8 mouse cellular contexts compared by ENCODE assay signal in the genomic region with DNA sequence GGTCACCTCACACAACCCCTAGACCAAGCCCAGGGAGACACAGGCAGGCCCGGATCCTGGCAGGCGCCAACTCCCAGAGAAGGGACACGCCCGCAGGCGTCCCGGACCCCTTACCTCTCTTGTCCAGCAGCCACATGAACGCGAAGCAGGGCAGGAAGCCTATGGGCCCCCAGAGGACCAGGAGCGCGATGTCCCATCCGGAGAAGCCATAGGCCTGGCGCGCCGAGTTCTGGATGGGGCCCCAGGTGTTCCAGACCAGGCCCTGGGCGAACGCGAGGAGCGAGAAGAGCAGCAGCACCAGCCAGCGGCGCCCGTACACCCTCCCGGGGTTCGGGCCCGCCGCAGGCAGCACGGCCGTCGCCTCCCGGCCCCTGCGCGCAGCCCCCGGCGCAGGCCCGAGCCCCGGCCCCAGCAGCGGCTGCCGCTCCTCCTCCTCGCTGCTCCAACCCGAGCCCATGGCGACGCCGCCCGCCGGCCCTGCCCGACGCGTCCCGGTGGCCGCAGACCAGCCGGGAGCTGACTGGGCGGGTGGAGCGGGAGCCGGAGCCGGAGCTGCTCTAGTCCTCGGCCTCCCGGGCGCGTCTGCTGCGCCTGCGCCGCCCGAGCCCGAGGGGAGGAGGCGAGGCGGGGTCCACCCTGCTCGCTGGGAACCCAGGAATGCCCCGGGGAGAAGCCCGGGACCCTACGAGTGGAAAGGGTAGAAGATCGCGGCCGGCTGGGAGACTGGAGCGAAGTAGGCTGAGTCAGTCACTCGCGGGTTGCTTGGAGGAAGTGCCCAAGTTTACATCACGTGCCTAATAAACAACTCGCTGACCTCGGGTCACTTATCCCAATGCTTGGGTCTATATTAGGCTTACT. TPM values are rescaled to one million over a fixed set of nuclear protein-coding genes. Genes with fewer than 3 reads are reported as not detected.
DNase-seq lines count a peak whose midpoint lies in the region; ATAC-seq and TF ChIP-seq lines count a peak whose summit lies in the region.

A gene (minus strand): TSS at position 572 of the 858 bp plus-strand sequence.

- peak within 1 kb of the TSS; percentile 76 for H3K4me3 ChIP-seq in forebrain, embryonic 13.5 days
- H3K4me3 ChIP-seq in heart, postnatal 0 days (ENCODE audit: low read depth, low read length) = peak within 1 kb of the TSS; percentile 78
- H3K4me3 ChIP-seq in liver, embryonic 15.5 days (replicated peaks) = peak within 1 kb of the TSS; percentile 82
- peak within 1 kb of the TSS; percentile 84 for H3K4me3 ChIP-seq in neural tube, embryonic 11.5 days (ENCODE audit: low read depth, low read length)
- peak within 1 kb of the TSS; percentile 92 for H3K4me3 ChIP-seq in stomach, embryonic 16.5 days (replicated peaks; ENCODE audit: low read length)

- no peak for TF ChIP-seq CTCF in heart, postnatal 0 days (IDR thresholded peaks at IDR 0.05; ENCODE audit: low read depth)

- no peak for TF ChIP-seq EP300 in heart, postnatal 0 days (IDR thresholded peaks at IDR 0.05; ENCODE audit: low read depth)

- peak; percentile 71 for DNase-seq in CD4-positive, CD25-positive, alpha-beta regulatory T cell, adult 2 months (ENCODE audit: low read depth, low spot score)
- peak; percentile 55 for DNase-seq in heart, postnatal 0 days (ENCODE audit: low spot score)
- DNase-seq in kidney, postnatal 4 days = peak; percentile 80 to 88
- DNase-seq in neural tube, embryonic 11.5 days (ENCODE audit: low spot score) = peak; percentile 84

- H3K4me1 ChIP-seq in forebrain, embryonic 13.5 days = peaks cover 40% of the 10 kb centered on the region
- H3K4me1 ChIP-seq in heart, postnatal 0 days (ENCODE audit: control insufficient read depth, insufficient read depth) = peaks cover 23% of the 10 kb centered on the region
- peaks cover 77% of the 10 kb centered on the region for H3K4me1 ChIP-seq in liver, embryonic 15.5 days (replicated peaks)
- H3K4me1 ChIP-seq in neural tube, embryonic 11.5 days (ENCODE audit: control insufficient read depth, insufficient read depth, low read length) = peaks cover 13% of the 10 kb centered on the region
- H3K4me1 ChIP-seq in stomach, embryonic 16.5 days (ENCODE audit: control insufficient read depth, insufficient read depth, low read length) = peaks cover 20% of the 10 kb centered on the region

- peak within 1 kb of the TSS; percentile 79 for H3K4me2 ChIP-seq in forebrain, embryonic 13.5 days
- peak within 1 kb of the TSS; percentile 88 for H3K4me2 ChIP-seq in heart, postnatal 0 days (ENCODE audit: low read depth, low read length)
- peak within 1 kb of the TSS; percentile 97 for H3K4me2 ChIP-seq in liver, embryonic 15.5 days
- peak within 1 kb of the TSS; percentile 88 for H3K4me2 ChIP-seq in neural tube, embryonic 11.5 days (ENCODE audit: low read depth)
- H3K4me2 ChIP-seq in stomach, embryonic 16.5 days (ENCODE audit: low read depth, low read length) = peak within 1 kb of the TSS; percentile 92

- H3K9ac ChIP-seq in forebrain, embryonic 13.5 days = peak within 1 kb of the TSS; percentile 94
- peak within 1 kb of the TSS; percentile 89 for H3K9ac ChIP-seq in heart, postnatal 0 days (replicated peaks; ENCODE audit: low read depth, low read length)
- H3K9ac ChIP-seq in liver, embryonic 15.5 days = peak within 1 kb of the TSS; percentile 97
- peak within 1 kb of the TSS; percentile 93 for H3K9ac ChIP-seq in neural tube, embryonic 11.5 days (ENCODE audit: low read length)
- H3K9ac ChIP-seq in stomach, embryonic 16.5 days (ENCODE audit: low read length) = peak within 1 kb of the TSS; percentile 98

- H3K36me3 ChIP-seq in forebrain, embryonic 13.5 days (ENCODE audit: poor library complexity, severe bottlenecking) = 0 out of 2 replicates have a peak, but pooled peaks cover 5% of the 10 kb centered on the region
- no peaks in the 10 kb centered on the region for H3K36me3 ChIP-seq in heart, postnatal 0 days (replicated peaks; ENCODE audit: control insufficient read depth, insufficient read depth, low read length)
- peaks cover 9% of the 10 kb centered on the region for H3K36me3 ChIP-seq in liver, embryonic 15.5 days (replicated peaks)
- no peaks in the 10 kb centered on the region for H3K36me3 ChIP-seq in neural tube, embryonic 11.5 days (ENCODE audit: control insufficient read depth, insufficient read depth, low read length)
- H3K36me3 ChIP-seq in stomach, embryonic 16.5 days (ENCODE audit: control insufficient read depth, insufficient read depth, low read length) = no peaks in the 10 kb centered on the region

- H3K9me3 ChIP-seq in forebrain, embryonic 13.5 days (replicated peaks) = no peaks in the 10 kb centered on the region
- no peaks in the 10 kb centered on the region for H3K9me3 ChIP-seq in heart, postnatal 0 days (replicated peaks; ENCODE audit: control insufficient read depth, low read length)
- no peaks in the 10 kb centered on the region for H3K9me3 ChIP-seq in liver, embryonic 15.5 days (replicated peaks)
- no peaks in the 10 kb centered on the region for H3K9me3 ChIP-seq in neural tube, embryonic 11.5 days (ENCODE audit: control insufficient read depth, low read length)
- no peaks in the 10 kb centered on the region for H3K9me3 ChIP-seq in stomach, embryonic 16.5 days (replicated peaks; ENCODE audit: control insufficient read depth, low read length)

- H3K27ac ChIP-seq in forebrain, embryonic 13.5 days = peak within 1 kb of the TSS; percentile 69
- H3K27ac ChIP-seq in heart, postnatal 0 days (ENCODE audit: low read depth) = peak within 1 kb of the TSS; percentile 74
- H3K27ac ChIP-seq in liver, embryonic 15.5 days (replicated peaks) = peak within 1 kb of the TSS; percentile 96
- peak within 1 kb of the TSS; percentile 64; the same call in 1 of the 2 replicates for H3K27ac ChIP-seq in neural tube, embryonic 11.5 days (ENCODE audit: low read depth, low read length)
- H3K27ac ChIP-seq in stomach, embryonic 16.5 days (ENCODE audit: low read length) = peak within 1 kb of the TSS; percentile 72

- ATAC-seq in cerebellum, adult (ENCODE audit: insufficient number of reproducible peaks, low FRiP score, low TSS enrichment) = peak; percentile 59
- peak; percentile 89 for ATAC-seq in forebrain, embryonic 13.5 days
- ATAC-seq in heart, postnatal 0 days (ENCODE audit: insufficient read depth, low read depth) = peak; percentile 84
- ATAC-seq in liver, embryonic 15.5 days (ENCODE audit: insufficient read depth) = peak; percentile 82
- ATAC-seq in neural tube, embryonic 11.5 days (ENCODE audit: insufficient read depth, low FRiP score, low TSS enrichment) = peak; percentile 69
- peak; percentile 88 for ATAC-seq in stomach, embryonic 16.5 days (ENCODE audit: insufficient read depth, low FRiP score)

- H3K27me3 ChIP-seq in forebrain, embryonic 13.5 days = no peaks in the 10 kb centered on the region
- H3K27me3 ChIP-seq in heart, postnatal 0 days (ENCODE audit: control insufficient read depth, insufficient read depth, low read length) = no peaks in the 10 kb centered on the region
- H3K27me3 ChIP-seq in liver, embryonic 15.5 days = no peaks in the 10 kb centered on the region
- H3K27me3 ChIP-seq in neural tube, embryonic 11.5 days (ENCODE audit: control insufficient read depth, insufficient read depth, low read length) = no peaks in the 10 kb centered on the region
- H3K27me3 ChIP-seq in stomach, embryonic 16.5 days (ENCODE audit: control insufficient read depth, insufficient read depth, low read length) = no peaks in the 10 kb centered on the region

- under 1% methylated on average over 51 of the region's 78 CpGs for WGBS in forebrain, embryonic 13.5 days
- WGBS in heart, postnatal 0 days = under 1% methylated on average over 78 of the region's 78 CpGs
- under 1% methylated on average over 78 of the region's 78 CpGs for WGBS in liver, embryonic 15.5 days (ENCODE audit: insufficient replicate concordance)
- WGBS in neural tube, embryonic 11.5 days = under 1% methylated on average over 45 of the region's 78 CpGs
- WGBS in stomach, embryonic 16.5 days = under 1% methylated on average over 68 of the region's 78 CpGs

RNA-seq across cellular contexts. Expression of the gene that starts here (rescaled TPM):
- 22.6 and 23.8 TPM in 2 replicates for polyA plus RNA-seq in forebrain, embryonic 13.5 days (2015; fragmentation: Nextera tagmentation; extraction: Ambion mirVana)
- total RNA-seq in heart, postnatal 0 days (2014; rRNA removed; ENCODE audit: low replicate concordance) = 38.3 and 39.8 TPM in 2 replicates
- 15.3 and 16.1 TPM in 2 replicates for polyA plus RNA-seq in heart, postnatal 0 days (2015; fragmentation: Nextera tagmentation; extraction: Ambion mirVana)
- 5.0 and 5.3 TPM in 2 replicates for polyA plus RNA-seq in liver, embryonic 15.5 days (2015; fragmentation: Nextera tagmentation; extraction: Ambion mirVana)
- polyA plus RNA-seq in neural tube, embryonic 11.5 days (2014; fragmentation: Nextera tagmentation; extraction: Ambion mirVana) = 20.5 and 20.9 TPM in 2 replicates
- 8.2 and 8.8 TPM in 2 replicates for polyA plus RNA-seq in stomach, embryonic 16.5 days (2015; fragmentation: Nextera tagmentation; extraction: Ambion mirVana)

Comparison
In these comparisons a context has a peak if more than half of its experiments do, and no peak if none do; other contexts are left out.
1. Peak in every context shown above with its lines: DNase-seq, ATAC-seq, H3K4me3 ChIP-seq and H3K27ac ChIP-seq.